Mouse (Mus musculus) forebrain, embryonic 15.5 days (tissue): ENCODE results near the gene Tmem11. TPM values are rescaled to one million over a fixed set of nuclear protein-coding genes. Genes with fewer than 3 reads are reported as not detected.
"Not testable (repeated sequence)": the region's sequence is repeated elsewhere in the genome, so short reads cannot be mapped to it uniquely, and the experiment has no call there.

Experiments used
- ATAC-seq: fragments of 200-750 bp; cut with Nextera tagmentation; replicated peaks from 2 replicates; pipeline ENCODE4 v1.8.0; 2017; ENCODE audit warnings: mild to moderate bottlenecking, moderate TSS enrichment, moderate library complexity
- H3K27ac ChIP-seq: fragments of 300-500 bp; sonication (generic); replicated peaks from 2 replicates; pipeline ENCODE4 v1.5.1; 2015; ENCODE audit warnings: mild to moderate bottlenecking, inconsistent platforms
- H3K27me3 ChIP-seq: fragments of 300-500 bp; sonication (generic); 2 replicates; pipeline ENCODE4 v1.6.1; 2015; ENCODE audit warnings: inconsistent platforms
- H3K36me3 ChIP-seq: fragments of 300-500 bp; sonication (generic); 2 replicates; pipeline ENCODE4 v1.6.1; 2015; ENCODE audit warnings: mild to moderate bottlenecking, inconsistent platforms
- H3K4me1 ChIP-seq: fragments of 300-500 bp; sonication (generic); 2 replicates; pipeline ENCODE4 v1.6.1; 2015; ENCODE audit warnings: inconsistent platforms
- H3K4me2 ChIP-seq: fragments of 300-500 bp; sonication (generic); replicated peaks from 2 replicates; pipeline ENCODE4 v1.6.1; 2015; ENCODE audit warnings: mild to moderate bottlenecking, inconsistent platforms
- H3K4me3 ChIP-seq: fragments of 300-500 bp; sonication (generic); 2 replicates; pipeline ENCODE4 v1.5.1; 2015; ENCODE audit warnings: mild to moderate bottlenecking, inconsistent platforms
- H3K9ac ChIP-seq: fragments of 300-500 bp; sonication (generic); replicated peaks from 2 replicates; pipeline ENCODE4 v1.6.1; 2015; ENCODE audit warnings: mild to moderate bottlenecking, inconsistent platforms
- H3K9me3 ChIP-seq: fragments of 300-500 bp; sonication (generic); 2 replicates; pipeline ENCODE4 v1.6.1; 2016; ENCODE audit warnings: inconsistent platforms
- WGBS: fragments of 180-500 bp; shearing (Covaris S2); methylation state at CpG from one replicate; pipeline ENCODE4 v1.1.7; 2015; ENCODE audit warnings: mixed read lengths; 5-methylcytosine and 5-hydroxymethylcytosine counted together
- polyA plus RNA-seq: library from polyadenylated mRNA; unstranded; fragments of >200 nt; fragmentation: Nextera tagmentation; extraction: Ambion mirVana; gene quantifications from 2 replicates; pipeline ENCODE4 v1.2.1, GENCODE M21; 2015

The Tmem11 gene
- polyA plus RNA-seq, 1 experiment from 2014 or later = 54.6 TPM

GRCm38 (mm10) chr11:60908073-60908472 is 29.0 kb upstream of the Tmem11 start:
- no peak overlapping the region for H3K9ac ChIP-seq
- no peaks in the 10 kb centered on the region for H3K27me3 ChIP-seq
- peaks cover 20% of the 10 kb centered on the region for H3K4me1 ChIP-seq
- no peaks in the 10 kb centered on the region for H3K9me3 ChIP-seq
- peaks cover 26% of the 10 kb centered on the region for H3K36me3 ChIP-seq
- H3K27ac ChIP-seq = no peak overlapping the region
- 54% methylated on average over 3 of the region's 3 CpGs for whole genome bisulfite sequencing
- H3K4me3 ChIP-seq = no peak overlapping the region
- no peak overlapping the region for H3K4me2 ChIP-seq
- no peak for ATAC-seq

DNA sequence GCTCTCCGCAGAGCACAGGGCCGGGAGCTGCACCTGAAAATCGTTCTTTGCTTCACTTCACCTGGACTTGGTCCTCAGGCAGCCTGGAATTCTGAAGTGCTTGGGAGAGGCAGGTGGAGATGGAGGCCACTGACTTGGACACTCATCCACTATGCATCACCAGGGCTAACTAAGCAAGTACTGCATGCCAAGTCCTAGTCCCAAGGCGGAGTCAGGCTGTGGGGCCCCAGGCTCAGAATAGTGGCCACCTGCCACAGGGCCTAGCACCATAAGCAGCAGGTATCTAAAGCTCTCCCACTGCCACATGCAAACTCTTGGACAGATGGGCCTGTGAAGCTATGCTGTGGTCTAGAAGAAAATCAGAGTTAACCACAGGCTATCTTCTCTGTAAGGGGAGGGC is 27.4 kb upstream of the Tmem11 start:
- H3K36me3 ChIP-seq = peaks cover 31% of the 10 kb centered on the region
- no peak overlapping the region for H3K4me2 ChIP-seq
- H3K27me3 ChIP-seq = no peaks in the 10 kb centered on the region
- no peak for ATAC-seq
- no peaks in the 10 kb centered on the region for H3K9me3 ChIP-seq
- H3K4me3 ChIP-seq = no peak overlapping the region
- peaks cover 4% of the 10 kb centered on the region for H3K4me1 ChIP-seq
- no peak overlapping the region for H3K27ac ChIP-seq
- WGBS = 91% methylated on average over 4 of the region's 4 CpGs
- no peak overlapping the region for H3K9ac ChIP-seq

DNA sequence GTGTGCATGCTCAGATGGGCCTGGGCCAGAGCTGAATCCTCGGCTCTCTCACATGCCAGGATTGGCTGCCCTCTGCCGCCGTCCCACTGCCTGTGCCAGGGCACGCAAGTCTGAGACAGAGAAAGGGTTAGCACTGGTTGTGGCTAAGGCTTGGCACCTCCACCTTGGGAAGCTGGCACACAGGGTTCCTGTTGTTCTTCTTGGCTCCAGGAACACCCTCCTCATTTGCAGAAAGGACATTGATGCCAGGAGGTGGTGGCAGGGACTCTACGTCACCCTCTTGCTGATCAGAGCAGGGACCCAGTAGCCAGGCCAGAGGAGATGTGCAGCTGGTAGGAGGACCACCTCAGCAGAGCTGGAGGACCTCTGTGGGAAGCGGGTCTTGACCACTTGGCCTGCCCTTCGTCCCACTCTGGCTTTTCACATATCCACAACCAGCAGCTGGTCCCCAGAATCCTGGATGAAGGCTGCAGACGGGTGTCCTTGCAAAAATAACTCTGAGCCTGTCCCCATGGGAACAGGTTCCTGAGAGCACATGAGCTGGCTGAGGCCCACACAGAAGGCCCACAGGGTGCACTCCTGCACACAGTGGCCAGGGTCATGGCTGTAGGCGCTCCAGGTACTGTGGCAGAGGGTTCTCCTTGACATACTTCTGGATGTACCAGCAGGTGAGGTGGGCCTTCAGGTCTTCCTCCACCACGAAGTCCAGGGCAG is 26.5 kb upstream of the Tmem11 start:
- 88% methylated on average over 10 of the region's 10 CpGs for WGBS
- H3K4me2 ChIP-seq = no peak overlapping the region
- no peak overlapping the region for H3K27ac ChIP-seq
- H3K9me3 ChIP-seq = no peaks in the 10 kb centered on the region
- peaks cover 31% of the 10 kb centered on the region for H3K36me3 ChIP-seq
- H3K4me3 ChIP-seq = no peak overlapping the region
- no peaks in the 10 kb centered on the region for H3K4me1 ChIP-seq
- no peak for ATAC-seq
- H3K27me3 ChIP-seq = no peaks in the 10 kb centered on the region
- H3K9ac ChIP-seq = no peak overlapping the region

GRCm38 (mm10) chr11:60903661-60904061 is 24.6 kb upstream of the Tmem11 start:
- H3K27me3 ChIP-seq = no peaks in the 10 kb centered on the region
- 86% methylated on average over 6 of the region's 6 CpGs for WGBS

GRCm38 (mm10) chr11:60902486-60902885 is 23.4 kb upstream of the Tmem11 start:
- Histone ChIP-seq H3K27ac (no peak overlapping the region), H3K4me3 (no peak overlapping the region), H3K36me3 (peaks cover 31% of the 10 kb centered on the region), H3K9me3 (no peaks in the 10 kb centered on the region), H3K9ac (no peak overlapping the region), H3K4me1 (no peaks in the 10 kb centered on the region), H3K27me3 (no peaks in the 10 kb centered on the region), H3K4me2 (no peak overlapping the region)
- WGBS = 89% methylated on average over 4 of the region's 4 CpGs
- ATAC-seq = no peak

More at GRCm38 (mm10) chr11:60903661-60904061, 24.6 kb upstream of the Tmem11 start:
- Histone ChIP-seq H3K9ac (no peak overlapping the region), H3K36me3 (peaks cover 31% of the 10 kb centered on the region), H3K4me3 (no peak overlapping the region), H3K9me3 (no peaks in the 10 kb centered on the region), H3K4me2 (no peak overlapping the region), H3K4me1 (no peaks in the 10 kb centered on the region), H3K27ac (no peak overlapping the region)
- no peak for ATAC-seq

DNA sequence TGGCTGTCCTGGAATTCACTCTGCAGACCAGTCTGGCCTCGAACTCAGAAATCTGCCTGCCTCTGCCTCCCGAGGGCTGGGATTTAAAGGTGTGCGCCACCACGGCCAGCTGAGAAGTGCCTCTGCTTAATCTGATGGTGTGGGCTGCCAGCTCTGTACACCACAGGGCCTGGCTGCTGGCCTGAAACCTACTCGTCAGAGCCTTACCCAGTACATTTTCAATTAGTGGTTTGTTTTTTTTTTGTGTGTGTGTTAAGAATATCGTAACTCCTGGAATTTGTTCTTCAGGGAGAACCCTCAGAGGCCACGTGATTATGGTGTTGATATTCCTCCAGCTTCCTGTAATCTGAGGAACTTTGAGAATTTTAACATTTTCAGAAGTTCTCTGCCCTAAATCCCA is 22.9 kb upstream of the Tmem11 start:
- Histone ChIP-seq H3K36me3 (peaks cover 31% of the 10 kb centered on the region), H3K4me2 (no peak overlapping the region), H3K9ac (no peak overlapping the region), H3K27me3 (no peaks in the 10 kb centered on the region), H3K4me3 (no peak overlapping the region), H3K27ac (no peak overlapping the region), H3K4me1 (no peaks in the 10 kb centered on the region), H3K9me3 (no peaks in the 10 kb centered on the region)
- 83% methylated on average over 7 of the region's 7 CpGs for WGBS
- no peak for ATAC-seq

GRCm38 (mm10) chr11:60895915-60896314 is 16.8 kb upstream of the Tmem11 start:
- Histone ChIP-seq H3K9me3 (no peaks in the 10 kb centered on the region), H3K27me3 (no peaks in the 10 kb centered on the region), H3K27ac (no peak overlapping the region), H3K4me2 (no peak overlapping the region), H3K4me3 (no peak overlapping the region), H3K4me1 (no peaks in the 10 kb centered on the region), H3K36me3 (no peaks in the 10 kb centered on the region), H3K9ac (no peak overlapping the region)
- no peak for ATAC-seq
- 13% methylated on average over 4 of the region's 4 CpGs for WGBS

DNA sequence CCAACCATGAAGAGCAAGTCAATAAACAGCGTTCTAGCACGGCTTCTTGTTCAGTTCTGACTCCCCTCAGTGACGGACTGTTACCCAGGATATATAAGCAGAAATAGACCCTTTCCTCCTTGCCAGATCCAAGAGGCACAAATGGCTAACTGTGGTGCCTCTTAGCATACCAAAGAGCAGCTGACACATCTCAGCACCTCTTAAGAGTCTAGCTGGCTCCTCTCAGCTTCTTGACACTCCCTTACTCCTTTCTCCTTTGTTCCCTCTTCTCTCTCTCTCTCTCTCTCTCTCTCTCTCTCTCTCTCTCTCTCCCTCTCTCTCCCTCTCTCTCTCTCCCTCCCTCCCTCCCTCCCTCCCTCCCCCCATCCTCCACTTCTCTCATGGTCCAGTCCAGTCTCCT is 11.7 kb upstream of the Tmem11 start:
- no peak for ATAC-seq
- 69% methylated on average over 3 of the region's 3 CpGs for WGBS
- Histone ChIP-seq H3K9me3 (no peaks in the 10 kb centered on the region), H3K9ac (no peak overlapping the region), H3K4me3 (no peak overlapping the region), H3K4me2 (no peak overlapping the region), H3K4me1 (no peaks in the 10 kb centered on the region), H3K27me3 (no peaks in the 10 kb centered on the region), H3K27ac (no peak overlapping the region), H3K36me3 (no peaks in the 10 kb centered on the region)

DNA sequence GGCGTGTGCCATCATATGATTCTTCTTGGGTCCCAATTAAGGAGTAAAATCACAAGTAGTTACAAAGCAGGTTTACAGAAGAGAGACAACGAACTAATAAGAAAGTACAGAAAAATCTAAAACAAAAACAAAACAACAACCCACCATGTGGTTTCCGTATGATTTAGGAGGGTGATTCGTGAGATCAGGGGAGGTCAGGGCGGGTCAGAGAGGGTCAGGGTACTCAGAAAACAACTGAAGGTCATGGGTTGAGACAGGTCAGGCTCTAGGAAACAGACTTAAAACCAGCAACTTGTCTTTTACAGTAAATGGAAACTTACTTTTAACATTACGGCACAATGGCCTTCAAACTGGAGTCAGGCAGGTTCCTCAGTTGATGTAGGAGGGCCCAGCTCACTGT is 11.2 kb upstream of the Tmem11 start:
- H3K4me3 ChIP-seq = no peak overlapping the region
- no peaks in the 10 kb centered on the region for H3K4me1 ChIP-seq
- no peaks in the 10 kb centered on the region for H3K9me3 ChIP-seq
- H3K4me2 ChIP-seq = no peak overlapping the region
- no peaks in the 10 kb centered on the region for H3K36me3 ChIP-seq
- no peak for ATAC-seq
- no peaks in the 10 kb centered on the region for H3K27me3 ChIP-seq
- WGBS = 74% methylated on average over 6 of the region's 6 CpGs
- no peak overlapping the region for H3K27ac ChIP-seq
- H3K9ac ChIP-seq = no peak overlapping the region

- Histone ChIP-seq H3K9me3 (no peaks in the 10 kb centered on the region), H3K36me3 (no peaks in the 10 kb centered on the region), H3K4me1 (no peaks in the 10 kb centered on the region), H3K4me2 (no peak overlapping the region), H3K4me3 (no peak overlapping the region), H3K27me3 (no peaks in the 10 kb centered on the region), H3K27ac (no peak overlapping the region), H3K9ac (no peak overlapping the region)
- WGBS = 67% methylated on average over 2 of the region's 2 CpGs
- no peak for ATAC-seq
Measured at GRCm38 (mm10) chr11:60889861-60890260, 10.8 kb upstream of the Tmem11 start.

GRCm38 (mm10) chr11:60886986-60887385 is 7.9 kb upstream of the Tmem11 start:
- H3K9me3 ChIP-seq, H3K27ac ChIP-seq, H3K4me2 ChIP-seq, H3K9ac ChIP-seq, H3K27me3 ChIP-seq, ATAC-seq, H3K4me1 ChIP-seq, H3K36me3 ChIP-seq, H3K4me3 ChIP-seq: not testable (repeated sequence)
- 81% methylated on average over 3 of the region's 3 CpGs for WGBS

GRCm38 (mm10) chr11:60882386-60882785 is 3.3 kb upstream of the Tmem11 start:
- Histone ChIP-seq H3K27ac (no peak overlapping the region), H3K9me3 (no peaks in the 10 kb centered on the region), H3K4me1 (peaks cover 13% of the 10 kb centered on the region), H3K27me3 (no peaks in the 10 kb centered on the region), H3K9ac (no peak overlapping the region), H3K36me3 (no peaks in the 10 kb centered on the region), H3K4me3 (no peak overlapping the region), H3K4me2 (no peak overlapping the region)
- WGBS = 81% methylated on average over 3 of the region's 3 CpGs
- no peak for ATAC-seq

DNA sequence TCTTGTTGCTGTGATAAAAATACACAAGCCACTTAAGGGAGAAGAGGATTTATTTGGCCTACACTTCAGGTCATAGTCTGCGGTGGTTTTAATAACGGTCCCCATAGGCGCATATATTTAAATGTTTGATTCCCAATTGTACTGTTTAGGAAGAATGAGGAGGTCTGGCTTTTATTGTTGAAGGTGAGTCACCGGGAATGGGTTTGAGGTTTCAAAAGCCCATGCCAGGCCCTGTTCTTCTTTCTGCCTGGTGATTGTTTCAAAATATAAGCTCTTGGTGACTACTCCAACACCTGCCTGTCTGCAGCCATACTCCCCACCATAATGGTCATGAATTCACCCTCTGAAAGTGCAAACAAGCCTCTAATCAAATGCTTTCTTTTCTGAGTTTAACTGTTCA is 1.5 kb upstream of the Tmem11 start:
- Histone ChIP-seq H3K4me3 (no peak overlapping the region), H3K27me3 (no peaks in the 10 kb centered on the region), H3K4me1 (peaks cover 31% of the 10 kb centered on the region), H3K36me3 (no peaks in the 10 kb centered on the region), H3K9me3 (no peaks in the 10 kb centered on the region), H3K27ac (no peak overlapping the region), H3K4me2 (no peak overlapping the region), H3K9ac (no peak overlapping the region)
- ATAC-seq = no peak
- 89% methylated on average over 4 of the region's 4 CpGs for WGBS
